Mouse (Mus musculus): Measurements from ENCODE around the gene Pp2d1. TPM values are rescaled to one million over a fixed set of nuclear protein-coding genes. Genes with fewer than 3 reads are reported as not detected.

Gene Pp2d1
- polyA plus RNA-seq, 1 experiment: 0.35 TPM

DNA sequence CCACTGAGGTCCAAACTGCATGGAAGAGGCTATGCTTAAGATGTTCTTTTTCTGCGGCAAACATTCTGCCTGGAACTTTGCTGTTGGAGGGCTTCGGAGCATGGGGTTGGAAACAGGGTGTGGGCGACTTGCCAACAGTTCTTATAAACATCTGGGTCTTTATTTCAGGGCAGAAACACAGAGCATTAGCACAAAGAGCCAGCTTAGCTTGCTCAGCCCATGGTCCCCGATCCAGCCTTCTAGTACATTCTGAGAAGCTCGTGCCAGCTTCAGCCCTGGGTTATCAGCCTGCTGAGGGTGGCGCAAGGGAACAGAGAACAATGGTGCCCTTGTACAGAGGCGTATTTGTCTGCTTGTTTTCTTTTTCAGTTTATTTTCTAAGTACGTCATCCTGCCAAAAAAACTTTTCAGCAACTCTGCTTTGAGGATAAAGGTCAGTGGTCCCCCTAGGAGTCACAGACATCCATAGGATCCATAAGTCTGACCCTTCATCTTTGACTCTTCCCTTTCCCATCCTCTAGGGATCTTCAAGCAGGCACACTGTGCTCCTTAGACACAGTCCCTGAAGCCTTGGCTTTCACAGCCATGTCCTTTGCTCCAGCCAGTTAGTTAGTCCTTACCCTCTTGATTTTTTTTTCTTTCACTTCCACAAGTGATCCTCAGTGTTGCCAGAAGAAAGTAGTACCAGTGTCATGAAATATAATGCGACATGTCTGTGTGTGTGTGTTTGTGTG is 4.5 kb upstream of the Pp2d1 start:
- Histone ChIP-seq H3K4me1 (ENCODE audit: control insufficient read depth, insufficient read depth, low read length) (no peaks in the 10 kb centered on the region), H3K27ac (ENCODE audit: insufficient read depth, low read length) (no peak overlapping the region), H3K4me3 (ENCODE audit: insufficient read depth, low read length) (no peak overlapping the region)
- TF ChIP-seq CTCF (IDR thresholded peaks at IDR 0.05; ENCODE audit: borderline replicate concordance, insufficient read depth, low read length): no peak
- TF ChIP-seq POLR2A (IDR thresholded peaks at IDR 0.05; ENCODE audit: low read depth, low read length): no peak

- Histone ChIP-seq H3K4me3 (ENCODE audit: insufficient read depth, low read length) (no peak overlapping the region), H3K4me1 (ENCODE audit: control insufficient read depth, insufficient read depth, low read length) (no peaks in the 10 kb centered on the region), H3K27ac (ENCODE audit: insufficient read depth, low read length) (no peak overlapping the region)
- no peak for TF ChIP-seq CTCF (IDR thresholded peaks at IDR 0.05; ENCODE audit: borderline replicate concordance, insufficient read depth, low read length)
- TF ChIP-seq POLR2A (IDR thresholded peaks at IDR 0.05; ENCODE audit: low read depth, low read length): no peak
Measured at GRCm38 (mm10) chr17:53542536-53542935, 3.3 kb upstream of the Pp2d1 start.

GRCm38 (mm10) chr17:53532425-53532824 is 6.8 kb downstream of the Pp2d1 start:
- TF ChIP-seq POLR2A (IDR thresholded peaks at IDR 0.05; ENCODE audit: low read depth, low read length): no peak
- TF ChIP-seq CTCF (IDR thresholded peaks at IDR 0.05; ENCODE audit: borderline replicate concordance, insufficient read depth, low read length): no peak
- Histone ChIP-seq H3K4me1 (ENCODE audit: control insufficient read depth, insufficient read depth, low read length) (no peaks in the 10 kb centered on the region), H3K27ac (ENCODE audit: insufficient read depth, low read length) (no peak overlapping the region), H3K4me3 (ENCODE audit: insufficient read depth, low read length) (no peak overlapping the region)

DNA sequence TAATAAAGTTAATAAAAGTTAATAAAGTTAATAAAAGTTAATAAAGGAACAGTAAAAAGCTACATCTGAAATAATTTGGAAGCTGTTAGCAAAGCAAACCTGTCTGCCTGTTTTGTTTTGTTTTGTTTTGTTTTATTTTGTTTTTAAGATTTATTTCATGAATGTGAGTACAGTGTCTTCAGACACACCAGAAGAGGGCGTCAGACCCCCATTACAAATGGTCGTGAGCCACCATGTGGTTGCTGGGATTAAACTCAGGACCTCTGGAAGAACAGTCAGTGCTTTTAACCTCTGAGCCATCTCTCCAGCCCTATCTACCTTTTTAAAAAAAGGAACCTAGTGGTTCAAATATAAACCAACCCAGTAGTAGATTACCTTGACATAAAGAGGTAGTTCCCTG is 8.1 kb downstream of the Pp2d1 start:
- Histone ChIP-seq H3K4me1 (ENCODE audit: control insufficient read depth, insufficient read depth, low read length) (no peaks in the 10 kb centered on the region), H3K4me3 (ENCODE audit: insufficient read depth, low read length) (no peak overlapping the region), H3K27ac (ENCODE audit: insufficient read depth, low read length) (no peak overlapping the region)
- TF ChIP-seq CTCF (IDR thresholded peaks at IDR 0.05; ENCODE audit: borderline replicate concordance, insufficient read depth, low read length) (no peak), POLR2A (IDR thresholded peaks at IDR 0.05; ENCODE audit: low read depth, low read length) (no peak)

- TF ChIP-seq POLR2A (IDR thresholded peaks at IDR 0.05; ENCODE audit: low read depth, low read length) (no peak), CTCF (IDR thresholded peaks at IDR 0.05; ENCODE audit: borderline replicate concordance, insufficient read depth, low read length) (no peak)
- H3K4me3 ChIP-seq (ENCODE audit: insufficient read depth, low read length): no peak overlapping the region
- no peaks in the 10 kb centered on the region for H3K4me1 ChIP-seq (ENCODE audit: control insufficient read depth, insufficient read depth, low read length)
Measured at GRCm38 (mm10) chr17:53528034-53528433, 11.2 kb downstream of the Pp2d1 start.

DNA sequence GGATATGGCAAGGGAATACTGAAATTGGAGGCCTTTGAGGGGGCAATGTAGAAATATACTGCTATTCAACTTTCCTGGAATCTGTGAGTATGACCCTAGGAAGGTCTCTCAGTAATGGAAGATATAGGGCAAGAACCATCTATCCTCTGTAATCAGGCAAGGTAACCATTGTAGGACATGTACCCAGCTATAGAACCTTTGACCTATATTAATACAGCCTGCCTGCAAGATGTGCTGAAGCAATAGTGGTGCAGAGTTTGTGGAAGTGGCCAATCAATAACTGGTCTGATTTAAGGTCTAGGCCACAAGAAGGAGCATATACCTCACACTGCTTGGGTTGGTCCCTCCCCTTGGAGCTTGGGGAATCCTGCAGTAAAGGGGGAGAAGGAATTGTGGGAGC is 18.7 kb downstream of the Pp2d1 start:
- H3K27ac ChIP-seq (ENCODE audit: insufficient read depth, low read length): no peak overlapping the region
- no peak for TF ChIP-seq POLR2A (IDR thresholded peaks at IDR 0.05; ENCODE audit: low read depth, low read length)
- TF ChIP-seq CTCF (IDR thresholded peaks at IDR 0.05; ENCODE audit: borderline replicate concordance, insufficient read depth, low read length): no peak
- H3K4me3 ChIP-seq (ENCODE audit: insufficient read depth, low read length): no peak overlapping the region
- H3K4me1 ChIP-seq (ENCODE audit: control insufficient read depth, insufficient read depth, low read length): no peaks in the 10 kb centered on the region

More at GRCm38 (mm10) chr17:53528034-53528433, 11.2 kb downstream of the Pp2d1 start:
- no peak overlapping the region for H3K27ac ChIP-seq (ENCODE audit: insufficient read depth, low read length)

- H3K4me1 ChIP-seq (ENCODE audit: control insufficient read depth, insufficient read depth, low read length): no peaks in the 10 kb centered on the region
- no peak overlapping the region for H3K27ac ChIP-seq (ENCODE audit: insufficient read depth, low read length)
- H3K4me3 ChIP-seq (ENCODE audit: insufficient read depth, low read length): no peak overlapping the region
- no peak for TF ChIP-seq POLR2A (IDR thresholded peaks at IDR 0.05; ENCODE audit: low read depth, low read length)
- TF ChIP-seq CTCF (IDR thresholded peaks at IDR 0.05; ENCODE audit: borderline replicate concordance, insufficient read depth, low read length): no peak
Measured at GRCm38 (mm10) chr17:53519364-53519763, 19.9 kb downstream of the Pp2d1 start.

GRCm38 (mm10) chr17:53512311-53512951 is 26.8 kb downstream of the Pp2d1 start:
- H3K4me1 ChIP-seq (ENCODE audit: control insufficient read depth, insufficient read depth, low read length): no peaks in the 10 kb centered on the region
- no peak overlapping the region for H3K4me3 ChIP-seq (ENCODE audit: insufficient read depth, low read length)
- H3K27ac ChIP-seq (ENCODE audit: insufficient read depth, low read length): no peak overlapping the region
- TF ChIP-seq CTCF (IDR thresholded peaks at IDR 0.05; ENCODE audit: borderline replicate concordance, insufficient read depth, low read length): no peak
- no peak for TF ChIP-seq POLR2A (IDR thresholded peaks at IDR 0.05; ENCODE audit: low read depth, low read length)

GRCm38 (mm10) chr17:53502966-53503365 is 36.3 kb downstream of the Pp2d1 start:
- Histone ChIP-seq H3K4me3 (ENCODE audit: insufficient read depth, low read length) (no peak overlapping the region), H3K27ac (ENCODE audit: insufficient read depth, low read length) (no peak overlapping the region), H3K4me1 (ENCODE audit: control insufficient read depth, insufficient read depth, low read length) (no peaks in the 10 kb centered on the region)
- TF ChIP-seq POLR2A (IDR thresholded peaks at IDR 0.05; ENCODE audit: low read depth, low read length): no peak
- no peak for TF ChIP-seq CTCF (IDR thresholded peaks at IDR 0.05; ENCODE audit: borderline replicate concordance, insufficient read depth, low read length)

GRCm38 (mm10) chr17:53489007-53489378 is 50.3 kb downstream of the Pp2d1 start:
- no peak overlapping the region for H3K27ac ChIP-seq (ENCODE audit: insufficient read depth, low read length)
- H3K4me3 ChIP-seq (ENCODE audit: insufficient read depth, low read length): no peak overlapping the region
- no peaks in the 10 kb centered on the region for H3K4me1 ChIP-seq (ENCODE audit: control insufficient read depth, insufficient read depth, low read length)
- TF ChIP-seq POLR2A (IDR thresholded peaks at IDR 0.05; ENCODE audit: low read depth, low read length) (no peak), CTCF (IDR thresholded peaks at IDR 0.05; ENCODE audit: borderline replicate concordance, insufficient read depth, low read length) (no peak)
